Mouse (Mus musculus): ENCODE results near the gene Ston2.

GRCm38 (mm10) chr12:91585206-91585605, 203.0 kb downstream of the Ston2 start:
- no peak for TF ChIP-seq CTCF (IDR thresholded peaks at IDR 0.05; ENCODE audit: extremely low read depth, insufficient read depth, low read length)
- TF ChIP-seq POLR2A (IDR thresholded peaks at IDR 0.05; ENCODE audit: extremely low read depth, insufficient read depth, low read length) = no peak

All from cortical plate, adult 2 months (tissue).